Mouse (Mus musculus) heart, adult 2 months (tissue): ENCODE measurements around the gene Grin2b. TPM values are rescaled to one million over a fixed set of nuclear protein-coding genes. Genes with fewer than 3 reads are reported as not detected.

Experiments used
- DNase-seq, 2 experiments: peaks; one replicate each; pipeline ENCODE4 v3.0.0; 2021
- H3K27ac ChIP-seq: fragments of 200-600 bp; 2 replicates; pipeline ENCODE4 v1.8.1; 2022
- H3K27me3 ChIP-seq: fragments of 200-500 bp; 2 replicates; pipeline ENCODE4 v1.6.1; 2012; ENCODE audit warnings: mild to moderate bottlenecking, low read length, inconsistent platforms, mixed read lengths; ENCODE audit not compliant: control insufficient read depth, insufficient read depth
- H3K36me3 ChIP-seq: fragments of 200-500 bp; 2 replicates; pipeline ENCODE4 v1.6.1; 2012; ENCODE audit warnings: low read length, inconsistent platforms; ENCODE audit not compliant: control insufficient read depth, insufficient read depth
- H3K4me1 ChIP-seq: fragments of 200-500 bp; 2 replicates; pipeline ENCODE4 v1.6.1; 2011; ENCODE audit warnings: low read length; ENCODE audit not compliant: control insufficient read depth, insufficient read depth
- H3K4me3 ChIP-seq: fragments of 200-600 bp; 2 replicates; pipeline ENCODE4 v1.8.1; 2022
- H3K79me2 ChIP-seq: fragments of 200-500 bp; replicated peaks from 2 replicates; pipeline ENCODE4 v1.6.1; 2012; ENCODE audit warnings: mild to moderate bottlenecking, inconsistent platforms, low read length, moderate library complexity, mixed read lengths; ENCODE audit not compliant: control insufficient read depth, insufficient read depth
- H3K9ac ChIP-seq: fragments of 200-500 bp; 2 replicates; pipeline ENCODE4 v1.6.1; 2012; ENCODE audit warnings: low read depth, mild to moderate bottlenecking, control low read depth, inconsistent platforms, low read length, mixed read lengths
- CTCF ChIP-seq: fragments of 200-600 bp; IDR thresholded peaks from 2 replicates; pipeline ENCODE4 v1.8.1; 2022; ENCODE audit warnings: antibody characterized with exemption, mild to moderate bottlenecking, moderate library complexity
- EP300 ChIP-seq: fragments of 200-500 bp; IDR thresholded peaks from 2 replicates; pipeline ENCODE4 v1.6.1; 2011; ENCODE audit warnings: low read depth, low read length, control low read depth; ENCODE audit not compliant: insufficient read depth
- POLR2A ChIP-seq: fragments of 200-500 bp; IDR thresholded peaks from 2 replicates; pipeline ENCODE4 v1.6.1; 2011; ENCODE audit warnings: mild to moderate bottlenecking, low read depth, low read length, control low read depth; ENCODE audit not compliant: insufficient read depth
- WGBS: fragments of 180-500 bp; shearing (Covaris S2); methylation state at CpG from one replicate; pipeline ENCODE4 v1.1.7; 2018; 5-methylcytosine and 5-hydroxymethylcytosine counted together
- intact Hi-C: fragments of 180-260 bp; cut with DNase I; formaldehyde crosslinking; loops from one replicate; pipeline ENCODE4 v1.15.1; 2025
- polyA plus RNA-seq: library from polyadenylated mRNA; depleted of rRNA; stranded (reverse); fragments of >200 nt; gene quantifications from 2 replicates; pipeline ENCODE4 v1.2.3, GENCODE M21; 2012
- total RNA-seq, 2 experiments: library from RNA; stranded (reverse); gene quantifications; 2 replicates each; pipeline ENCODE4 v1.2.3; 2021

Grin2b gene
- total and polyA plus RNA-seq, 3 experiments: 0.02 TPM; not detected in 2

- 91% methylated on average over 6 of the region's 6 CpGs for WGBS
- intact Hi-C loops: no loop called here
- no peak for DNase-seq
- Histone ChIP-seq H3K4me1 (no peaks in the 10 kb centered on the region), H3K79me2 (0 out of 2 replicates have a peak, but pooled peaks cover 2% of the 10 kb centered on the region), H3K36me3 (no peaks in the 10 kb centered on the region), H3K4me3 (no peak overlapping the region), H3K27me3 (no peaks in the 10 kb centered on the region), H3K9ac (no peak overlapping the region), H3K27ac (no peak overlapping the region)
- no peak for TF ChIP-seq CTCF
- no peak for TF ChIP-seq EP300
- no peak for TF ChIP-seq POLR2A
These were observed 146.4 kb downstream of the Grin2b start for GRCm38 (mm10) chr6:136026936-136027335.

- H3K9ac ChIP-seq: no peak overlapping the region
- intact Hi-C loops: no loop called here
- no peak for DNase-seq
- TF ChIP-seq POLR2A: no peak
- TF ChIP-seq EP300: no peak
- TF ChIP-seq CTCF: no peak
- H3K4me1 ChIP-seq: no peaks in the 10 kb centered on the region
- no peaks in the 10 kb centered on the region for H3K27me3 ChIP-seq
- H3K79me2 ChIP-seq: 0 out of 2 replicates have a peak, but pooled peaks cover 2% of the 10 kb centered on the region
- no peaks in the 10 kb centered on the region for H3K36me3 ChIP-seq
- H3K27ac ChIP-seq: no peak overlapping the region
- WGBS: 66% methylated on average over 4 of the region's 4 CpGs
- no peak overlapping the region for H3K4me3 ChIP-seq
These were observed 147.5 kb downstream of the Grin2b start for GRCm38 (mm10) chr6:136025801-136026200.

GRCm38 (mm10) chr6:136020460-136020859, 152.9 kb downstream of the Grin2b start:
- Histone ChIP-seq H3K27me3 (no peaks in the 10 kb centered on the region), H3K36me3 (no peaks in the 10 kb centered on the region), H3K9ac (no peak overlapping the region), H3K4me1 (no peaks in the 10 kb centered on the region), H3K27ac (no peak overlapping the region), H3K79me2 (no peaks in the 10 kb centered on the region), H3K4me3 (no peak overlapping the region)
- WGBS: 46% methylated on average over 3 of the region's 3 CpGs
- intact Hi-C loops: no loop called here
- no peak for DNase-seq
- TF ChIP-seq POLR2A (no peak), CTCF (no peak), EP300 (no peak)

DNA sequence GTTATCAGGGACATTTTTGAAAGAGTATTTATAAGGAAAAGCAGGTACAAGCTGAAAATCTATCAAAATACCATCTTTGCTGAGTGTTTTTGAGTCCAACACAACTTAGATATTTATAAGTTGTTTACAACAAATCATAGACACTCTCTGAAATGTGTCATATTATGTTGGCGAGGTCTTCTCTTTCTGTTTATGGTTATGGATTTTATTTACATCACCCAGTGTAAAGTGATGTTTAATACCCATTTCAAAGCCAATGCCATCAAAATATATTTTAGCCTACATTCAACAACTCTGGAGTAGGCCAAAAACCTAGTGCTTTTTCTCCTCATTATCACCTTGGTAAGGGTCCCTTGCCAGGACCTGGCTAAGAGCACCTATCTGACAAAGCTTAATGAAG, 154.3 kb downstream of the Grin2b start:
- intact Hi-C loops: no loop called here
- WGBS: 90% methylated on average over 1 of the region's 1 CpGs
- no peak for DNase-seq
- H3K79me2 ChIP-seq: no peaks in the 10 kb centered on the region
- H3K4me1 ChIP-seq: no peaks in the 10 kb centered on the region
- H3K27ac ChIP-seq: no peak overlapping the region
- H3K27me3 ChIP-seq: no peaks in the 10 kb centered on the region
- H3K4me3 ChIP-seq: no peak overlapping the region
- H3K36me3 ChIP-seq: no peaks in the 10 kb centered on the region
- TF ChIP-seq CTCF (no peak), EP300 (no peak), POLR2A (no peak)
- no peak overlapping the region for H3K9ac ChIP-seq

- DNase-seq: no peak
- no peaks in the 10 kb centered on the region for H3K36me3 ChIP-seq
- no peak overlapping the region for H3K9ac ChIP-seq
- H3K4me1 ChIP-seq: no peaks in the 10 kb centered on the region
- WGBS: 78% methylated on average over 12 of the region's 12 CpGs
- intact Hi-C loops: no loop called here
- no peaks in the 10 kb centered on the region for H3K27me3 ChIP-seq
- no peak overlapping the region for H3K4me3 ChIP-seq
- no peak overlapping the region for H3K27ac ChIP-seq
- TF ChIP-seq EP300 (no peak), CTCF (no peak), POLR2A (no peak)
- H3K79me2 ChIP-seq: no peaks in the 10 kb centered on the region
These were observed 159.5 kb downstream of the Grin2b start for GRCm38 (mm10) chr6:136013556-136014380.

DNA sequence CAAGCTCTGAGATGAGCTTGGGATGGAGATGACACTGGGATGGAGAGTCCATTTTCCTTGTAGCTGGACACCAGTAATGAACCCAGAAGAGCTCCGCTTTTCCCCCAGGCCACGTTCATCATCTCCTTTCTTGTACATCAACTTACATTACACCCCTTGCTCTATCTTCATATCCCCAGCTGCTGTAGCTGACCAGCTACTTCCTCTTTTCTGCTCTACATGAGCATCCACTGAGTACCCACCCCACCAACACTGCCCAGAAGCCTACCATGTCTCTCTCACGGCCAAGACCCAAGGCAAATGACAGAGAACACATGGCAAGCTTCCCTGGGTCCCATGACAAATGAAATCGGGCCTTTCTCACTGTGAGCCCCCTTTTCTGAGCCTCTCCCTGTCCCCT, 161.8 kb downstream of the Grin2b start:
- H3K27ac ChIP-seq: no peak overlapping the region
- no peak for DNase-seq
- H3K9ac ChIP-seq: no peak overlapping the region
- no peaks in the 10 kb centered on the region for H3K27me3 ChIP-seq
- no peaks in the 10 kb centered on the region for H3K79me2 ChIP-seq
- H3K4me3 ChIP-seq: no peak overlapping the region
- no peaks in the 10 kb centered on the region for H3K36me3 ChIP-seq
- H3K4me1 ChIP-seq: no peaks in the 10 kb centered on the region
- TF ChIP-seq POLR2A (no peak), CTCF (no peak), EP300 (no peak)
- WGBS: 78% methylated on average over 4 of the region's 4 CpGs
- intact Hi-C loops: no loop called here

DNA sequence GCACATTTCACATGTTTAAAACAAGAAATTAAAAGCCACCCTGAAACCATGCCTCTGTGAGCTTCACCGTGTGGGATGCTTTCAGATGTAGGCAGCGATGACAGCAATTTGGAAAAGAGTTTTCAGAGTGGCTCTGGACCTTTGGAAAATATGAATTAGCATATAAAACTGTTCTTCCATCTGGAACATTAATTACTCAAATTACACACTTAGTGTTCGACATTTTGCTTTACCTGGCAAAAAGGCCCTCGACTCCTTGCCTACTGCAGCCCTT, 162.3 kb downstream of the Grin2b start:
- 81% methylated on average over 4 of the region's 4 CpGs for WGBS
- Histone ChIP-seq H3K36me3 (no peaks in the 10 kb centered on the region), H3K27ac (no peak overlapping the region), H3K4me3 (no peak overlapping the region), H3K4me1 (no peaks in the 10 kb centered on the region), H3K79me2 (no peaks in the 10 kb centered on the region), H3K27me3 (no peaks in the 10 kb centered on the region), H3K9ac (no peak overlapping the region)
- intact Hi-C loops: no loop called here
- DNase-seq: no peak
- TF ChIP-seq CTCF (no peak), POLR2A (no peak), EP300 (no peak)
